Mouse (Mus musculus) C2C12 (cell line): Measurements from ENCODE around the gene Lrch1.

Experiments used
- CEBPB ChIP-seq: IDR thresholded peaks from one replicate; pipeline ENCODE4 v1.6.1; 2011; ENCODE audit warnings: low read depth, mild to moderate bottlenecking, control low read depth, moderate library complexity
- CTCF ChIP-seq: IDR thresholded peaks from one replicate; pipeline ENCODE4 v1.5.1; 2011; ENCODE audit not compliant: control insufficient read depth, insufficient read depth, insufficient read length
- MAX ChIP-seq: IDR thresholded peaks from one replicate; pipeline ENCODE4 v1.6.1; 2011; ENCODE audit warnings: mild to moderate bottlenecking, control low read depth
- USF1 ChIP-seq: IDR thresholded peaks from one replicate; pipeline ENCODE4 v1.6.1; 2011; ENCODE audit warnings: low read depth, mild to moderate bottlenecking, control low read depth, moderate library complexity

DNA sequence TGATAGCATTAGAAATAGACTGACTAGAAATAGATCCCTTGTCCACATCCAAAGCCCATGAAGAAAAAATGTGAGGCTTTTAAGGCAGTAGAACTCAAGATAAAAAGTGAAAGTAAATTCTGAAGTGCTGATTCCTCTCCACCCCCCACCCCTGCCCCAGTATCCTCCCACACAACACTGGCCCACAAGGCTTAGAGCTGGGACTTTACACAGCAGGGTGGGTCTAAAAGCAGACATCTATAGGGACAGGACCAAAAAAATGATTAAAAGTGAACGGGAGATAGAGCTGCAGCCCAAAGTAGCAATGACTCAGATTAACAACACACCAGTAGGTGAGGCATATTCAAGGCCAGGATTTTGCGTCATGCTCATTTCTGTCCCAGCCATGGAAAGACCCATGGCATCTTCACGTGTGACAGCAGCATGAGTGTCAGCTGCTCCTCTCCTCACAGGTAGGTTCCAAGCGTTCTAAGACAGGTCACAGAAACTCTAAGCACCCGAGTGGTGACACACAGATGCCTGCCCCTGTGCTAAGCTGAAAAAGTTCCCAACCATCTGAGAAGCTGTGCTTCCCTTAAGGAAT is 29.1 kb downstream of the Lrch1 start:
- no peak for TF ChIP-seq CTCF
- TF ChIP-seq MAX, result no peak
- TF ChIP-seq CEBPB, result no peak
- TF ChIP-seq USF1, result no peak
